Mouse (Mus musculus) right cerebral cortex, postnatal 25 days (tissue): Measurements from ENCODE around the gene Zfp316.
A peak's percentile ranks its signal among the peaks of the same experiment; 100 is the strongest.

Experiments used
- DNase-seq: peaks from one replicate; pipeline ENCODE4 v3.0.0; 2022

Zfp316 gene

GRCm38 (mm10) chr5:143269363-143270150 lies at the start of gene Zfp316:
Gene Zfp316 (minus strand): TSS chr5:143270022.
- DNase-seq: peak; percentile 80

- DNase-seq: no peak
Observed at GRCm38 (mm10) chr5:143317288-143317610, 47.4 kb upstream of the Zfp316 start.

DNA sequence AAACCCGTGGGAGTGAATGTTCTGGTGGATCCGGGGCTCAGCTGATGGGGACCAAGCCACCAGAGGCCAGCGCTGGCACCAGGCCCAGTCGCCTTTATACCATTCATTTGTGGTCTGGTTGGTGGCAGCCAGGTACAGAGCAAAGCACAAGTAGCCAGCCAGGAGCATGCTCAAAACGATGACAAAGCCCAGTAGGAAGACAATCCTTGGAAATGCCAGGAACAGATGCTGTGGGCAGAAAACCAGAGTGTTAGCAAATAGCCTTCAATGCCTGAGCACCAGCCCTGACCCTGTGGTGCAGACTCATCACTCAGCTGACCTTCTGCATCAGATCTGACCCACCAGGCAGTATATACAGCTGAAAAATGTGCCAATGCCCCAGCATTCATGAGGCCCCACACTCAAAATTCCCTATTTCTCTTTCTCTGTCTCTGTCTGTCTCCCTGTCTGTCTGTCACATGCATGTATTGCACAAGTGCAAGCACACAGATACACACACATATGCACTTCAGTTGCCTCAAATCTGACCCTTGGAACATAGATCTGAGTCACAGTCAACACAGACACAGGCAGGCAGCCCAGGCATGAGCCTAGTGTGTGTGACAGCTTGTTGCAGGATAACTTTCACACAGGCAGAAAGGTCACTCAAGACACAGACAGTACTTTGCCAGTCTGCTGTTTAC lies 46.9 kb upstream of the Zfp316 start:
- no peak for DNase-seq

GRCm38 (mm10) chr5:143315514-143315888 lies 45.7 kb upstream of the Zfp316 start:
- no peak for DNase-seq

DNA sequence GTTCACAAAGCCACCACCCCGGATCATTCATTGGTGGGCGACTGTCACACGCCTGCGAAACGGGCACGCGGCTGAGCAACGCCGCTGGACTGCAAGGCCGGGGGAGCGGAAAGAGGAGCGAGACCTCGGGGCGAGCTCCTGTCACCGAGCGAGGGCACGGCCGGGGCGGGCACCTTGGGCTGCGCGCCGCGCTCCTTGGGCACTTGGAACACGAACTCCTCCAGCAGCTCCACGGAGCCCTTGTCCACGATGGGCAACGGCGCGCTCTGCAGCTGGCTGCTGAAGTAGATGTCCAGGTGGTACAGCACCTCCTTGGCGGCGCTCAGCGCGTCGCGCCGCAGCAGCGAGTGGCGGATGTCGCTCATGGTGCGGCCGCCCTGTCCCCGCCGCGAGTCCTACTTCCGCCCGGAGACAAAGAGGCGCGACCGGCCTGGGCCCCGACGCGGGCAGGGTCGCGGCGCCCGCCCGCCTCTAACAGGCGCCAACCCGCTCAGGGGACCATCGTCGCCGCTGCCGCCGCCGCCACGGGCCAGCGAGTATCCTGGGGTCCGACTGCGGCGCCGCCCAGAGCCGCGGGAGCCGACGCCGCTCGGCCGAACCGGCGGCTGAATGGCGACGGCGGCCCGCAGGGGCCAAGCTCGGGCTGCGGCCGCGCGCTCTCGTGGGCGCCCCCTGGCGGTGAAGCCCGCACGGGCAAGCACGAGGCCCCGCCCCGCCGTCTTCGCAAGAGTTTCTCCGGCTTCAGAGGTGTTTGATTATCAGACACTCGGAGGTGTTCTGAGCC lies 45.1 kb upstream of the Zfp316 start, which contains the start of gene E130309D02Rik:
Gene E130309D02Rik, minus strand, starts transcription at position 631 of the 784 bp plus-strand sequence.
- peak; percentile 90 for DNase-seq

DNA sequence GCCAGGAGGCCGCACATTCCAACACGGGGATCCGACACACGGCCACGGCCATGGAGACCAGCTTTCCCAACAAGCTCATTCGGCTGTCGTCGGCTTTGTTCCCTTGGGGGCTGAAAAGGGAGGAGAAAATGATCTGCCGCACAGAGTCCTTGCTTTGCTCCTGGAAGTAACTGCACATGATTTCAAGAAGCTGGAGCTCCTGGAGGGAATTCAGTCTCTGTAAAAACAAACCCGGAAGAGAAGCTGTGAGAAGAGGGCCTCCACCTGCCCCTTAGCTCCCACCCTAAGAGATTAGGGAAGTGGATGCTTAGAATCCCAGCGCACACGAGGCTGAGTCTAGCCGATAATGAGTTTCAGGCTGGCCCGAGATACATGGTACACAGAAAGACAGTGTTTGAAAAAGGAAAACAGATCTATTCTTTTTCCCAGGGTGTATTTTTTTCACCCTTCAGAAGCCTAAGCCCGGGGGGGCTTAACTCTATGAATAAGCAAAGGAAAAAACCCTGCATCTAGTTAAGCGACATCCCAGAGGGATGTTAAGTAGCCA lies 44.4 kb upstream of the Zfp316 start:
- no peak for DNase-seq

DNA sequence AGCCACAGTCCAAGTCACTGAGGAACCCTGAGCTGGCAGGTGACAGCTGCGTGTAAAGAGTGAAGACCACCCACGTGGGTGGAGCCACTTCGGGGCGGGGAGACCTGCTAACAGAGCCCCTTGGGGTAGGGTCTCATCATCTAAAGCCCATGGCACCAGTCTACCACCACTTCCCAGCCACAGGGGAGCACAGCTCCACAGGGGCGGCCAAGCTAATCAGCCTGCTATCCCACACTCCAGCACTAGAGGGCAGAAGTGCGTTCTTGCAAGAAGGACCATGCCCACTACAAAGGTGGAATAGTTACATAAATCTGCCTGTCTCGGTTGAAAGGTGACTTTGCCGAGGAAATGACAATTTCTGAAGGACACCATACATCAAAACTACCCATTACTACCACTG lies 42.1 kb upstream of the Zfp316 start:
- peak; percentile 59 for DNase-seq

- DNase-seq: no peak
Observed at GRCm38 (mm10) chr5:143309916-143310315, 40.1 kb upstream of the Zfp316 start.

GRCm38 (mm10) chr5:143308825-143309224 lies 39.0 kb upstream of the Zfp316 start:
- no peak for DNase-seq

GRCm38 (mm10) chr5:143304251-143304650 lies 34.4 kb upstream of the Zfp316 start:
- DNase-seq: no peak

- no peak for DNase-seq
Observed at GRCm38 (mm10) chr5:143301296-143301695, 31.5 kb upstream of the Zfp316 start.

- no peak for DNase-seq
Observed at GRCm38 (mm10) chr5:143299686-143300085, 29.9 kb upstream of the Zfp316 start.

DNA sequence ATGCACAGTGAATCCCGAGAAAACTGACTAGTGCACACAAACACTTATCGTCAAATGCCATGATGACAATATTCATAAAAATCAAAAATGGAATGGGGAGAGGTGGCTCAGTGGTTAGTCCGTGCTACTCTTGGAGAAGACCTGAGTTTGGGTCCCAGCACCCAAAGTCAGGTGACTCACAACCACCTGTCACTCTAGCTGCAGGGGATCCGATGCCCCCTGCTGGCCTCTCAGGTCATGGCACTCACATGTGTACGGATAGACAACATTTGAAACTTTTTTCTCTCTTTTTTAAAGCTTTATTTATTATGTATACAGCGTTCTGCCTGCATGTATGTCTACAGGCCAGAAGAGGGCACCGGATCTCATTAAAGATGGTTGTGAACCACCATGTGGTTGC lies 28.6 kb upstream of the Zfp316 start:
- DNase-seq: no peak

DNA sequence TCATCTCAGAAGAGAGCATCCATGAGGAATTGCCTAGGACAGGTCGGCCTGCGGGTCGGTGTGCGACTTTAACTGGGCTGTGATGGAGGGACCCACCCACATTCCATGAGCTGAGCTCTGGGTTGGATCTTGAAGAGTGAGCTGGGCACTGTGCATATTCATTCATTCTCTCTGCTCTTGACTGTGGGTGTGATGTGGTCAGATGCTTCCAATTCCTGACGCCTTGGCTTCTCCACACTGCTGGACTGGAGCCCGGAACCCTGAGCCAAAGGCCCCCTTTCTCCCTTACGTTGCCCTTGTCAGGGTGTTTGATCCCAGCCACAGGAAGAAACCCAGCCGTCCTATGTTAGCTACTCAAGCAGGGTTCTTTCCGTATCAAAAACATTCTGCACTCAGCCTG lies 28.2 kb upstream of the Zfp316 start:
- DNase-seq: no peak

GRCm38 (mm10) chr5:143295330-143295729 lies 25.5 kb upstream of the Zfp316 start:
- DNase-seq: no peak

- no peak for DNase-seq
Observed at GRCm38 (mm10) chr5:143294862-143295261, 25.0 kb upstream of the Zfp316 start.

DNA sequence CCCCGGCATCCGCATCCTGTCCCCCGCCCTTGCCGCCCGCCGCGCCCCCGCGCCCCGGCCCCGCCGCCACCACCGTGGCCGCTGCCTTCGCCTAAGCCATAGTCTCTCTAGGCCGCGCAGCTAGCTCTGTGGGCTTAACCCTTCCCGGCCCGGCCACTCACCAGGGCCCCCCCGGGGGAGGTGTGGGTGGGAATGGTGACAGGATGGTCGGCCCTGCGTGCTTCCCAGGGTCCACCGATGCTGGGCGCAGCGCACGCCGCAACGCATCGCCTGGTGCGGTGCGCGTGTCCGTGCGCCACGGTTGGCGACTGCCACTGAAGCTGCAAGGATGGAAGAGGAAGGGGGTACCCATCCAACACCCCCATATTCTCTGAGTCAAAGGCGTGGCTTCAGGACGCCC lies 23.6 kb upstream of the Zfp316 start, which contains the start of gene Zfp853:
Gene Zfp853, minus strand, starts transcription at position 220 of the 400 bp plus-strand sequence.
- DNase-seq: peak; percentile 40

DNA sequence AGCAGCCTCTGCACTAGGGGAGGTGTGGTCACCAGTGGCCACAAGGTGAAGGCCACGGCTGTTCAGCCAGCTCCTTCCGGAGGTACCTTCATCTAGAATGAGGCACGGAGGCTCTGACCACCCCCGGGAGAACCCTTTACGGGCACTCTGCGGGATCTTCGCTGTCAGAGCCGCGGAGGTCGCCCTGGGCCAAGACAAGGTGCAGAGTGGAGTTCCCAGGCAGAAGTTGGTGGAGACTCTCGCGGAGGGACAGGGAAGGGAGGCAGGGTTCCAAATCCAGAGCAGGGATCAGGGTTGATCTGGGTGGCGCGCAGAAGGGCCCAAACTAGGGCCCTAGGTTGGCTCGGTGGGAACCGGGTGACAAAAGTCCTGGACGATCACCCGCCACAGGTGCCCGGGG lies 23.1 kb upstream of the Zfp316 start:
- DNase-seq: peak; percentile 9

GRCm38 (mm10) chr5:143289299-143289698 lies 19.5 kb upstream of the Zfp316 start:
- no peak for DNase-seq

GRCm38 (mm10) chr5:143288378-143288911 lies 18.6 kb upstream of the Zfp316 start:
- DNase-seq: no peak

GRCm38 (mm10) chr5:143287774-143288328 lies 18.0 kb upstream of the Zfp316 start:
- no peak for DNase-seq

DNA sequence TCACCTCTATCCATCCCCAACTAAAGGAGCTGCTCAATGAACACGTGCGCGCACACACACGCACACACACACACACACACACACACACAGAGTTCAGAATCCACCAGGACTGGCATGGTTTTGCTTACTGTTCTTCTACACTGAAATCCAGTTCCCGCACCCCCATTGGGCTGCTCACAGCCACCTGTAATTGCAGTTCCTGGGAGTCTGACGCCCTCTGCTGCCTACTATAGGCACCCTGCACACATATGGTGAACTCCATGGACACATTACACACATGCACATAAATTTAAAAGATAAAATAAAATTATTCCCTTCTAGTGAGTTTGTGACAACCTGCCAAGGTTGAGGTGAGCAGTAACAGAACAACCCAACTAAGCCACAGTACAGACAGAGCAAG lies 14.9 kb upstream of the Zfp316 start:
- DNase-seq: no peak

- no peak for DNase-seq
Observed at GRCm38 (mm10) chr5:143279247-143279646, 9.4 kb upstream of the Zfp316 start.
